Mouse (Mus musculus) embryo, embryonic 10.5 days (tissue): ENCODE results near the gene Src.
"Not testable (repeated sequence)": the region's sequence is repeated elsewhere in the genome, so short reads cannot be mapped to it uniquely, and the experiment has no call there.

Source experiments
- DNase-seq: peaks from one replicate; pipeline ENCODE4 v3.0.0-alpha.2; 2015; ENCODE audit warnings: low spot score

Src gene

GRCm38 (mm10) chr2:157418206-157418605 is at the start of gene Src:
Gene Src, plus strand, starts transcription at chr2:157418444.
- no peak for DNase-seq

- DNase-seq = no peak
Measured at GRCm38 (mm10) chr2:157371696-157372095, 46.5 kb upstream of the Src start.

GRCm38 (mm10) chr2:157373681-157374080 is 44.6 kb upstream of the Src start:
- no peak for DNase-seq

DNA sequence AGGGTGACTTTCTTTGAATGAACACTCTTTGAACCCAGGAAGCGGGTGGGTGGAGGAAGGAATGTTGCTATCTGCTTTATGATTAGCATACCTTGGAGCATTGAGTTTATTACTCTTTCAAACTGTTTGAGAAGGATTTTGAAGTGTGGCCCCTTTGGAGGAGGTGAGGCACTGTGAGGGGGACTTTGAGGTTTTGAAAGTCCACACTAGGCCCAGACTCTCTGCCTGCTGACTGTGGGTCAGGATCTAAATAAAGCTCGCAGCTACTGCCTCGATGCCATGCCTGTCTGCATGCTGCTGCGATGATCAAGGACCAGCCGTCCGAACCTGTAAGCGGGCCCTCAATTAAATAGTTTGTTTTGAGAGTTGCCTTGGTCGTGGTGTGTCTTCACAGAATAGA is 43.2 kb upstream of the Src start:
- DNase-seq = no peak

- peak; percentile 65 for DNase-seq
Measured at GRCm38 (mm10) chr2:157375794-157376757, 42.2 kb upstream of the Src start.

- no peak for DNase-seq
Measured at GRCm38 (mm10) chr2:157376995-157377394, 41.2 kb upstream of the Src start.

GRCm38 (mm10) chr2:157384836-157385235 is 33.4 kb upstream of the Src start:
- DNase-seq = no peak

DNA sequence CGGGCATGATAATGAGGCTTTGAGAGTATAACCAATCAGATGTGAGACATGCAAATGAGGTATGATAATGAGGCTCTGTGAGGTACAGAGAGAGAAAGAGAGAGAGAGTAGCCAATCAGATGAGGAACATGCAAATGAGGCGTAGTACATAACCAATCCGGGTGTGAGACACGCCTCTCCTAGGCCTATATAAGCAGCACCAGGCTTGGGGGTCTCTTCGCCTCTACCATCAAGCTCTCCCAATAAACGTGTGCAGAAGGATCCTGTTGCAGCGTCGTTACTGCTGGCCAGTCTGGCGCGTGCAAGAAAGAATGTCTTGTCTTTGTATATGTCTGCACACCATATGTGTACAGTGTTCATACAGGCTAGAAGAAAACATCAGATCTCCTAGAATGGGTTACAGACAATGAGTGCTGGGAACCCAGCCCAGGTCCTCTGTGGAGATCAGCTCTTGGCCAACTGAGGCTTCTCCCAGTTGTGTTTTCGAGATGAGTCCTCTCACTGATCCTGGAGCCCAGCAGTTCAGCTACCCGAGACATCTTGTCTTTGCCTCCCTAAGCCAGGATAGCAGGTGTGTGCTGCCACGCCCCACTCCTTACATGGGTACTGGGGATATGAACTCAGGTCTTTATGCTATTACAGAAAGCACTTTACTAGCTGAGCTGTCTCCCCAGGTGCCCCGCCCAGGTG is 29.2 kb upstream of the Src start:
- DNase-seq = not testable (repeated sequence)

DNA sequence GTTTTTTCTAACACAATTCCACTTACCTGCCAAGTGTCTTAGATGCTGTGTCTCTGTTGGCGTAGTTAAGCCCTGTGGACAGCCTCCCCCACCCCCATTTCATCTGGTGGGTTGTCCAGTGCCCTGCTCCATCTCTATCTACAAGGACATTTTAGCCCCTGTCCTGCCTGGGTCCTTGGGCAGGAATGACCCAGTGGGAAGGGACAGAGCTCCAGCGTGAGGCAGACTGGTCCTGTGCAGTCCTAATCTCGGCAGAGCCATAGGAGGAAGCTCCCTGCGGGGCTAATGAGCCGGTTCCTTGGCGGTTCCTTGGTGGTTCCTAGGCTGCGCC is 28.7 kb upstream of the Src start:
- no peak for DNase-seq

DNA sequence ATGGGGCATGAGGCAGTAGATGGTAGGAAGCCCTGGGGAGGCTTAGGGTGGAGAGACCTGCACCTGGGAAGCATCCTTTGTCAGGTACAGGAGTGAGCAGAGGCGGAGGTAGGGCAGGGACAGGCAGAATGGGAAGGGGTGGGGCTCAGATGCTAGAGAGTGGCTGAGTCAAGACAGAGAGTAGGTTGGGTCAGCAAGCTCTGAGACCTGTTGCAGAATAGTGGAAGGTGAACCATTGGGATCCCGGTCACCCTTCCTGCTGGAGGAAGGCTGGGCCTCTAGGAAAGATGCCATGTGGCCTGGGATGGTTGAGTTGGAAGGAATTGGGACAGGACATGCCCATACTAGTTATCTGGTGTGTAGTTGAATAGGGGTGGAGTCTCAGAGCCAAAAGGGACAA is 25.9 kb upstream of the Src start:
- DNase-seq = no peak

DNA sequence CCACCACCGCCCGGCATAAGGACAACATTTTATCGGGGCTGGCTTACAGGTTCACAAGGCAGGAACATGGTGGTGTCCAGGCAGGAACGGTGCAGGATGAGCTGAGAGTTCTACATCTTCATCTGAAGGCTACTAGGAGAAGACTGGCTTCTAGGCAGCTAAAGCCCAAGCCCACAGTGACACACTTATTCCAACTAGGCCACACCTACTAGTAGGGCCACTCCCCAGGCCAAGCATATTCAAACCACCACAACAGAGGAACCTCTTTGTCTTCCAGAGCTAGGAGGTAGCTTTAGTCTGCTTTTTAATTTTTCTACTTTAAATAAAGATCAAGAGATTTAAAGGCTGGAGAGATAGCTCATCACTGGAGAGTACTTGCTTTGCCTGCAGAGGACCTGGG is 24.7 kb upstream of the Src start:
- no peak for DNase-seq

- no peak for DNase-seq
Measured at GRCm38 (mm10) chr2:157394868-157395267, 23.4 kb upstream of the Src start.

GRCm38 (mm10) chr2:157395371-157395770 is 22.9 kb upstream of the Src start:
- no peak for DNase-seq

- DNase-seq = peak; percentile 29
Measured at GRCm38 (mm10) chr2:157395960-157396359, 22.3 kb upstream of the Src start.

GRCm38 (mm10) chr2:157397376-157397775 is 20.9 kb upstream of the Src start:
- no peak for DNase-seq

- DNase-seq = no peak
Measured at GRCm38 (mm10) chr2:157398539-157398938, 19.7 kb upstream of the Src start.

DNA sequence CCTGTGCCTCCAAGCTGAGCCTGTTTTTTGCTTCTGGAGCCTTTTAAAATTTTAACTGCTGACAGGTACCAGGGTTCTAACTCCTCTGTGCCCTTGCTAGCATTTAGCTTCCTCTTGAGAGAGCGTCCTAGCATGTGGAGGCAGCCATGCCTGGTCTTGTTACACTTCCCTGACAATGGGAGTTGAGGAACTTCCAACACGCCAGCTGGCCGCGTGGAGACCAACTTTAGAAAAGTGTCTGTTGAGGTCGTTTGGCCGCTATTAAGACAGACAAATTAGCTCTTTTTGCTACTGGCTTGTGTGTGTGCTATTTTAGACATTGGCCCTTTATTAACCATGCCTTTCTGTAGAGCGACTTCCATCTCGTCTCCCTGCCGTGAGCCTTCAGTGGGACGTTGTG is 18.4 kb upstream of the Src start:
- DNase-seq = no peak

DNA sequence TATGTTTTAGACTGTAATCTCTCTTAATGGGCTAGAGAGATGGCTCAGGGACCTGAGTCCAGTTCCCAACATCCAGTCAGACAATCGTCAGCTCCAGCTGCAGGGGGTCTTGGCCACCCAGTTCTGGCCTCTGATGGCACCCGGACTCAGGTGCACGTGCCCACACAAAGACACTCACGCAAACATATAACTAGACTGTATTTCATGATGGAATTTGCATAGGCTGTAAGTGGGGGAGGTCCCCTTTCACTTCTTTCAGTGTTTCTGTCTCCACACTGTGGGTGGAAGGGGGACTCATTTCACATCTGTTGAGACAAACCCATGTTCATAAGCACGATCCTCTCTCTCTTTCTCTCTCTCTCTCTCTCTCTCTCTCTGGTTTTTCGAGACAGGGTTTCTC is 17.8 kb upstream of the Src start:
- DNase-seq = no peak

DNA sequence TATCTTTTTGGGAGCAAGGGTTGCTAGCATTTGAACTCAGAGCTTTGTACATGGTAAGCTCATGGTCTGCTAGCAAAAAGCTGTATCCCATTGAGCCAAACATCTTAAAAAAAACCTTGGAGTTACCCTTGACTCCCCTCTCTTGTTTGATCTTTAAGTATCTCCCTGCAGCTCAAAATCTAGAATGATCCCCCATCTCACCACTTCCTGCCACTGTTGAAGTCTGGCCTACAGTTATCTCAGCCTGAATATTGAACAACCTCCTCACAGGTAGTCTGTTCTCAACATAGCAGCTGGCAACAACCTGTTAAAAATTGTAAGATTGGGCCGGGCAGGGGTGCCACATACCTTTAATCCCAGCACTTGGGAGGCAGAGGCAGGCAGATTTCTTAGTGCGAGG is 17.0 kb upstream of the Src start:
- DNase-seq = no peak

GRCm38 (mm10) chr2:157407596-157407995 is 10.6 kb upstream of the Src start:
- no peak for DNase-seq

- no peak for DNase-seq
Measured at GRCm38 (mm10) chr2:157409793-157410533, 8.3 kb upstream of the Src start.

GRCm38 (mm10) chr2:157411151-157411693 is 7.0 kb upstream of the Src start:
- no peak for DNase-seq
